ENCODE assay signal across 16 mouse cellular contexts in genomic region chr2:154493559-154493958, GRCm38 (mm10). TPM values are rescaled to one million over a fixed set of nuclear protein-coding genes. Genes with fewer than 3 reads are reported as not detected.
DNase-seq lines count a peak whose midpoint lies in the region; ATAC-seq and TF ChIP-seq lines count a peak whose summit lies in the region.
"Not testable (repeated sequence)": the region's sequence is repeated elsewhere in the genome, so short reads cannot be mapped to it uniquely, and the experiment has no call there.
"Had no signal": no experiment of that assay in that cellular context is flagged by ENCODE, and none has a peak within 500 bp of the region (broad histone marks: within the 10 kb centered on the region; RNA-seq: fewer than 3 reads in every experiment).

No protein-coding gene starts in this region.

- not testable (repeated sequence) for H3K9ac ChIP-seq in intestine, postnatal 0 days (ENCODE audit: low read depth, low read length); stomach, postnatal 0 days (ENCODE audit: low read length)

- H3K9me3 ChIP-seq in intestine, postnatal 0 days (ENCODE audit: control insufficient read depth); stomach, postnatal 0 days (ENCODE audit: control insufficient read depth, low read length): not testable (repeated sequence)

- not testable (repeated sequence) for TF ChIP-seq EP300 in stomach, postnatal 0 days (optimal IDR thresholded peaks at IDR 0.05)

- H3K4me2 ChIP-seq in intestine, postnatal 0 days (replicated peaks; ENCODE audit: low read depth); stomach, postnatal 0 days (replicated peaks; ENCODE audit: low read depth): not testable (repeated sequence)

- peak; percentile 34 for DNase-seq in 416B (ENCODE audit: low read depth)
- peak; percentile 73 for DNase-seq in ES-CJ7 (ENCODE audit: low read depth, low spot score)
- peak; percentile 75 for DNase-seq in R1 (ENCODE audit: low read depth, low spot score)
- not testable (repeated sequence) for DNase-seq in gastrocnemius, adult 2 months; left cerebral cortex, adult 2 months (ENCODE audit: extremely low spot score in 1 of 2, low spot score in 2 of 2); stomach, postnatal 0 days (ENCODE audit: low spot score)
- peak; percentile 16 for DNase-seq in lung, postnatal 10 days

- peak; percentile 27 for TF ChIP-seq CTCF in gastrocnemius, adult 2 months (IDR thresholded peaks at IDR 0.05)
- peak; percentile 57 for TF ChIP-seq CTCF in intestine, postnatal 0 days (IDR thresholded peaks at IDR 0.05; ENCODE audit: low read depth)
- peak; percentile 22 for TF ChIP-seq CTCF in left cerebral cortex, adult 2 months (IDR thresholded peaks at IDR 0.05)
- TF ChIP-seq CTCF in stomach, postnatal 0 days (IDR thresholded peaks at IDR 0.05; ENCODE audit: low read depth) = peak; percentile 53

- not testable (repeated sequence) for H3K36me3 ChIP-seq in intestine, postnatal 0 days (ENCODE audit: control insufficient read depth, insufficient read depth); stomach, postnatal 0 days (ENCODE audit: control insufficient read depth, insufficient read depth, low read length)

- 45% methylated on average over 2 of the region's 2 CpGs for WGBS in intestine, postnatal 0 days
- 58% methylated on average over 2 of the region's 2 CpGs for WGBS in stomach, postnatal 0 days

- not testable (repeated sequence) for H3K4me3 ChIP-seq in gastrocnemius, adult 2 months; intestine, postnatal 0 days (ENCODE audit: low read depth, low read length); left cerebral cortex, adult 2 months; stomach, postnatal 0 days (ENCODE audit: low read depth, low read length)

- ATAC-seq in intestine, postnatal 0 days; stomach, postnatal 0 days (ENCODE audit: low FRiP score, low TSS enrichment): not testable (repeated sequence)

- not testable (repeated sequence) for H3K27ac ChIP-seq in gastrocnemius, adult 2 months; intestine, postnatal 0 days (ENCODE audit: low read depth, low read length); left cerebral cortex, adult 2 months; stomach, postnatal 0 days (replicated peaks)

- H3K4me1 ChIP-seq in intestine, postnatal 0 days (replicated peaks; ENCODE audit: control insufficient read depth, insufficient read depth, low read length); stomach, postnatal 0 days (replicated peaks; ENCODE audit: control insufficient read depth, insufficient read depth): not testable (repeated sequence)

- intact Hi-C loops in gastrocnemius, adult 2 months (cut with DNase I) = loop anchor here (5.0 kb wide), 1 partner anchor 56 kb away; the partner anchor contains the start of gene Cbfa2t2
- intact Hi-C loops in left cerebral cortex, adult 2 months (cut with DNase I) = not testable (repeated sequence)

- H3K27me3 ChIP-seq in intestine, postnatal 0 days (replicated peaks; ENCODE audit: control insufficient read depth, insufficient read depth, low read length); stomach, postnatal 0 days (ENCODE audit: control insufficient read depth, insufficient read depth, low read length): not testable (repeated sequence)

RNA-seq across cellular contexts. Expression of gene 1700003F12Rik, which starts 53.3 kb away (rescaled TPM):
- not detected for total RNA-seq in gastrocnemius, adult 2 months (2021)
- 1.6 and 2.2 TPM in 2 replicates for polyA plus RNA-seq in intestine, postnatal 0 days (2015; fragmentation: Nextera tagmentation; extraction: Ambion mirVana)
- total RNA-seq in left cerebral cortex, adult 2 months (2021) = under 1 TPM in 1 of 2 experiments, not detected in 1; 0.70 TPM
- 0.87 and 0.89 TPM in 2 replicates for polyA plus RNA-seq in stomach, postnatal 0 days (2015; fragmentation: Nextera tagmentation; extraction: Ambion mirVana)
- total RNA-seq: G1E; gastrocnemius, postnatal 25 days; heart, adult 18-20 months had no signal
- polyA plus RNA-seq: G1E; inflammation-experienced regulatory T-cells, adult 6 months; large intestine, adult 2 months had no signal

RNA-seq across cellular contexts. Expression of gene Cbfa2t2, which starts 57.3 kb away (rescaled TPM):
- 10 to 100 TPM; 13.4 to 17.9 TPM for total RNA-seq in gastrocnemius, adult 2 months (2021)
- 7.8 and 9.1 TPM in 2 replicates for polyA plus RNA-seq in intestine, postnatal 0 days (2015; fragmentation: Nextera tagmentation; extraction: Ambion mirVana)
- 10 to 100 TPM; 54.3 to 57.4 TPM for total RNA-seq in left cerebral cortex, adult 2 months (2021)
- 10.3 and 10.4 TPM in 2 replicates for polyA plus RNA-seq in stomach, postnatal 0 days (2015; fragmentation: Nextera tagmentation; extraction: Ambion mirVana)

RNA-seq across cellular contexts. Expression of gene Actl10, which starts 58.0 kb away (rescaled TPM):
- not detected for total RNA-seq in gastrocnemius, adult 2 months (2021)
- not detected in 2 replicates for polyA plus RNA-seq in intestine, postnatal 0 days (2015; fragmentation: Nextera tagmentation; extraction: Ambion mirVana)
- total RNA-seq in left cerebral cortex, adult 2 months (2021) = not detected
- not detected in 2 replicates for polyA plus RNA-seq in stomach, postnatal 0 days (2015; fragmentation: Nextera tagmentation; extraction: Ambion mirVana)
- total RNA-seq: adrenal gland, postnatal 10 days; gastrocnemius, postnatal 25 days; heart, adult 18-20 months; left cerebral cortex, postnatal 14 days had no signal
- polyA plus RNA-seq: G1E; heart, postnatal 0 days; inflammation-experienced regulatory T-cells, adult 6 months; large intestine, adult 2 months had no signal
